Mouse (Mus musculus): ENCODE data around the gene Agxt2. TPM values are rescaled to one million over a fixed set of nuclear protein-coding genes. Genes with fewer than 3 reads are reported as not detected.

Gene Agxt2
- total and polyA plus RNA-seq, 3 experiments: 0.16 TPM; not detected in 2

DNA sequence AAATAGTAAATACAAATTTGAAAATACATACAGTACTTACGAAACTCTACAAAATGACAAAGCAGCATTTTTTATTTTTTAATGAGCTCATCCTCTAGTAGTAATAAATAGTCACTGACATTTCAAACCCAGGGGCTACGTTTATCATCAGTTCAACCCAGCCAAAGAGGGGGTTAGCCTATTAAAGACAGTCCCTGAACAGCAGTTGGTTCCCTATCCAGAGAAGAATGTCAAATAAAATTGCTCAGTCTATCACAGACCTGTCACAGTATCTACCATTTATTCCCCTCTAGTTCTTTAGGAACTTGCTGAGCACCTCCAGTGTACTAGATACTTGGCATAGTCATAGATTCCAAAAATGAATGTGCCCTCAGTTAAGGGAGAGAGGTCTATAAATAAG lies 28.9 kb downstream of the Agxt2 start:
- no peak for TF ChIP-seq GATA1 (IDR thresholded peaks at IDR 0.05; ENCODE audit: borderline replicate concordance, low read length)
- no peak for TF ChIP-seq GATA2 (IDR thresholded peaks at IDR 0.05; ENCODE audit: borderline replicate concordance, low read depth, low read length)
- TF ChIP-seq TAL1 (conservative IDR thresholded peaks at IDR 0.05; ENCODE audit: low read depth, low read length): no peak
- no peak for DNase-seq (ENCODE audit: low spot score)
- no peaks in the 10 kb centered on the region for H3K4me1 ChIP-seq (ENCODE audit: insufficient read depth, low read depth, low read length)
- H3K9me3 ChIP-seq (replicated peaks): no peaks in the 10 kb centered on the region
- no peak overlapping the region for H3K4me3 ChIP-seq (ENCODE audit: low read depth, low read length)
- ATAC-seq (ENCODE audit: extremely low read depth, insufficient number of reproducible peaks, low FRiP score, poor library complexity, severe bottlenecking): no peak
- H3K36me3 ChIP-seq (replicated peaks): no peaks in the 10 kb centered on the region
- no peaks in the 10 kb centered on the region for H3K27me3 ChIP-seq (ENCODE audit: insufficient read depth, low read length)

DNA sequence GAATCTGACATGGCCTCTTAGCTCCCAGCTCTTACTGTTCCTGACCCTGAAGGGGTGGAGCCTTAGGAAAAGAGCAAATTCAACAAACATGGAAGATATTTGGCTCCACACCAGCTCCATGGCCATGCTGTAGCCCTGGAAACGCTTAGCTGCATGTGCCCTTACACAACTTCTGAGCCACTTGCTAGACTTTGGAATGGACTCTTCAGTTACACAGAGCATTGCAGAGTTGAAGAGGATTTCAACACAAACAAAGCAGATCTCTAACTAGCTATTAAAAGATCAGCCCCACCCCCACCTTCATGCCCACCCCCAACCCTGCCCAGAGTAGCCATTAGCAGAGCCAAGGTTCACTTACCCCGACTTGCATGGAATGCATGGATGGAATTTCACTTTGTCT lies 41.5 kb downstream of the Agxt2 start:
- Histone ChIP-seq H3K36me3 (replicated peaks) (no peaks in the 10 kb centered on the region), H3K9me3 (replicated peaks) (no peaks in the 10 kb centered on the region), H3K4me3 (ENCODE audit: low read depth, low read length) (no peak overlapping the region), H3K27me3 (ENCODE audit: insufficient read depth, low read length) (no peaks in the 10 kb centered on the region; the same call in 1 of the 2 replicates), H3K4me1 (ENCODE audit: insufficient read depth, low read depth, low read length) (no peaks in the 10 kb centered on the region)
- ATAC-seq (ENCODE audit: extremely low read depth, insufficient number of reproducible peaks, low FRiP score, poor library complexity, severe bottlenecking) (no peak), DNase-seq (ENCODE audit: low spot score) (no peak)
- TF ChIP-seq CTCF (IDR thresholded peaks at IDR 0.05; ENCODE audit: low read depth, low read length): no peak
- TF ChIP-seq POLR2AphosphoS5 (IDR thresholded peaks at IDR 0.05; ENCODE audit: insufficient replicate concordance, low read depth, low read length): no peak
- TF ChIP-seq GATA2 (IDR thresholded peaks at IDR 0.05; ENCODE audit: borderline replicate concordance, low read depth, low read length): no peak
- no peak for TF ChIP-seq TAL1 (conservative IDR thresholded peaks at IDR 0.05; ENCODE audit: low read depth, low read length)
- no peak for TF ChIP-seq GATA1 (IDR thresholded peaks at IDR 0.05; ENCODE audit: borderline replicate concordance, low read length)

DNA sequence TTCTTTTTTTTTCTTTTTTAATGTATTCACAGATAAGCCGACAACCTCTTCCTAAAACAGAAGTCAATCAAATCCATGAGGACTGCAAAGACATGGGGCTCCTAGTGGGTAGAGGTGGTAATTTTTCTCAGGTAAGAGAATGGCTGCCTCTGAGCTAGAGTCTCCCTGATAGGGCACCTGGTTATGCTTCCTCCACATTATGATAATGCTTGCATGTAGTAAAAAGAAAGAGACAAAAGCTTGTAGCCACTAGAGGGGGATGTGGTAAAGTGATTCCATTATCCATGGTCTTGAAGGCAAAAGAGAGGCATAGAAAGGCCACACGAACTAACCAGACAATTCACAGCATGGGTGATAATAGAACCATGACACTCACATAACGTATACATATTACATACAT lies 42.1 kb downstream of the Agxt2 start:
- DNase-seq (ENCODE audit: low spot score) (no peak), ATAC-seq (ENCODE audit: extremely low read depth, insufficient number of reproducible peaks, low FRiP score, poor library complexity, severe bottlenecking) (no peak)
- Histone ChIP-seq H3K27me3 (ENCODE audit: insufficient read depth, low read length) (no peaks in the 10 kb centered on the region; the same call in 1 of the 2 replicates), H3K36me3 (replicated peaks) (no peaks in the 10 kb centered on the region), H3K4me1 (ENCODE audit: insufficient read depth, low read depth, low read length) (no peaks in the 10 kb centered on the region), H3K4me3 (ENCODE audit: low read depth, low read length) (no peak overlapping the region), H3K9me3 (replicated peaks) (no peaks in the 10 kb centered on the region)
- TF ChIP-seq CTCF (IDR thresholded peaks at IDR 0.05; ENCODE audit: low read depth, low read length): no peak
- TF ChIP-seq GATA2 (IDR thresholded peaks at IDR 0.05; ENCODE audit: borderline replicate concordance, low read depth, low read length): no peak

GRCm38 (mm10) chr15:10409842-10410241 lies 51.5 kb downstream of the Agxt2 start:
- no peaks in the 10 kb centered on the region for H3K4me1 ChIP-seq (ENCODE audit: insufficient read depth, low read depth, low read length)
- no peaks in the 10 kb centered on the region for H3K27me3 ChIP-seq (ENCODE audit: insufficient read depth, low read length)
- H3K36me3 ChIP-seq (replicated peaks): no peaks in the 10 kb centered on the region
- ATAC-seq (ENCODE audit: extremely low read depth, insufficient number of reproducible peaks, low FRiP score, poor library complexity, severe bottlenecking) (no peak), DNase-seq (ENCODE audit: low spot score) (no peak)
- no peaks in the 10 kb centered on the region for H3K9me3 ChIP-seq (replicated peaks)
- H3K4me3 ChIP-seq (ENCODE audit: low read depth, low read length): no peak overlapping the region
- TF ChIP-seq CTCF (IDR thresholded peaks at IDR 0.05; ENCODE audit: low read depth, low read length) (no peak), GATA1 (IDR thresholded peaks at IDR 0.05; ENCODE audit: borderline replicate concordance, low read length) (no peak), GATA2 (IDR thresholded peaks at IDR 0.05; ENCODE audit: borderline replicate concordance, low read depth, low read length) (no peak), TAL1 (conservative IDR thresholded peaks at IDR 0.05; ENCODE audit: low read depth, low read length) (no peak), POLR2AphosphoS5 (IDR thresholded peaks at IDR 0.05; ENCODE audit: insufficient replicate concordance, low read depth, low read length) (no peak)

- H3K36me3 ChIP-seq (replicated peaks): no peaks in the 10 kb centered on the region
- no peaks in the 10 kb centered on the region for H3K4me1 ChIP-seq (ENCODE audit: insufficient read depth, low read depth, low read length)
- H3K27me3 ChIP-seq (ENCODE audit: insufficient read depth, low read length): no peaks in the 10 kb centered on the region
- H3K4me3 ChIP-seq (ENCODE audit: low read depth, low read length): no peak overlapping the region
- ATAC-seq (ENCODE audit: extremely low read depth, insufficient number of reproducible peaks, low FRiP score, poor library complexity, severe bottlenecking) (no peak), DNase-seq (ENCODE audit: low spot score) (no peak)
- no peaks in the 10 kb centered on the region for H3K9me3 ChIP-seq (replicated peaks)
- TF ChIP-seq CTCF (IDR thresholded peaks at IDR 0.05; ENCODE audit: low read depth, low read length): no peak
- no peak for TF ChIP-seq GATA1 (IDR thresholded peaks at IDR 0.05; ENCODE audit: borderline replicate concordance, low read length)
- no peak for TF ChIP-seq TAL1 (conservative IDR thresholded peaks at IDR 0.05; ENCODE audit: low read depth, low read length)
- no peak for TF ChIP-seq GATA2 (IDR thresholded peaks at IDR 0.05; ENCODE audit: borderline replicate concordance, low read depth, low read length)
- TF ChIP-seq POLR2AphosphoS5 (IDR thresholded peaks at IDR 0.05; ENCODE audit: insufficient replicate concordance, low read depth, low read length): no peak
Measured at GRCm38 (mm10) chr15:10410881-10411280, 52.5 kb downstream of the Agxt2 start.

DNA sequence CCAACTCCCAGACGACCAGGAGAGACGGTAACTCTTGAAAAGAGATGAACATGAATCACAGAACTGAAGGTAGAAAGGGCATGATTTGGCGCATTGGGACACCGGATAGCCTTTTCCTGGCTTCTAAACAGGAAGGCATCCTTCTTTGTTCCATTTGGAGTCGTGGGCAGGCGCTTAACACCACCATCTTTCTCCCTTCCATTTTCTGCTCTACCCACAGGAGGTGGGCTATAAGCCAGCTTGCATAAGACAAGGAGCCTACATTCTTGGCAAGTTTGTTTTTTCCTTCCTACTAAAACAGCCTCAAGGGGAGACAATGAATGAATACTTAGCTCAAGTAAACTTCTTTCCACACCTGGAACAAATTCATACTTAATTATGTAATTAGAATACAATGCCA lies 55.3 kb downstream of the Agxt2 start:
- ATAC-seq (ENCODE audit: extremely low read depth, insufficient number of reproducible peaks, low FRiP score, poor library complexity, severe bottlenecking): no peak
- H3K9me3 ChIP-seq (replicated peaks): no peaks in the 10 kb centered on the region
- no peaks in the 10 kb centered on the region for H3K4me1 ChIP-seq (ENCODE audit: insufficient read depth, low read depth, low read length)
- DNase-seq (ENCODE audit: low spot score): no peak
- H3K4me3 ChIP-seq (ENCODE audit: low read depth, low read length): no peak overlapping the region
- TF ChIP-seq POLR2AphosphoS5 (IDR thresholded peaks at IDR 0.05; ENCODE audit: insufficient replicate concordance, low read depth, low read length): no peak
- no peak for TF ChIP-seq GATA2 (IDR thresholded peaks at IDR 0.05; ENCODE audit: borderline replicate concordance, low read depth, low read length)
- H3K27me3 ChIP-seq (ENCODE audit: insufficient read depth, low read length): no peaks in the 10 kb centered on the region
- H3K36me3 ChIP-seq (replicated peaks): no peaks in the 10 kb centered on the region

GRCm38 (mm10) chr15:10421138-10421784 lies 62.9 kb downstream of the Agxt2 start:
- no peaks in the 10 kb centered on the region for H3K27me3 ChIP-seq (ENCODE audit: insufficient read depth, low read length)
- no peak overlapping the region for H3K4me3 ChIP-seq (ENCODE audit: low read depth, low read length)
- no peaks in the 10 kb centered on the region for H3K36me3 ChIP-seq (replicated peaks)
- DNase-seq (ENCODE audit: low spot score) (no peak), ATAC-seq (ENCODE audit: extremely low read depth, insufficient number of reproducible peaks, low FRiP score, poor library complexity, severe bottlenecking) (no peak)
- H3K4me1 ChIP-seq (ENCODE audit: insufficient read depth, low read depth, low read length): no peaks in the 10 kb centered on the region
- H3K9me3 ChIP-seq (replicated peaks): no peaks in the 10 kb centered on the region
- TF ChIP-seq GATA2 (IDR thresholded peaks at IDR 0.05; ENCODE audit: borderline replicate concordance, low read depth, low read length): no peak
- TF ChIP-seq GATA1 (IDR thresholded peaks at IDR 0.05; ENCODE audit: borderline replicate concordance, low read length): no peak
- TF ChIP-seq POLR2AphosphoS5 (IDR thresholded peaks at IDR 0.05; ENCODE audit: insufficient replicate concordance, low read depth, low read length): no peak
